Mouse (Mus musculus): Measurements from ENCODE around the gene Rnps1. TPM values are rescaled to one million over a fixed set of nuclear protein-coding genes. Genes with fewer than 3 reads are reported as not detected.

Gene Rnps1
- polyA plus RNA-seq, 1 experiment from 2014 or later: 275 TPM

GRCm38 (mm10) chr17:24429201-24429983 lies 15.0 kb downstream of the Rnps1 start:
- WGBS: 84% methylated on average over 14 of the region's 14 CpGs
- Histone ChIP-seq H3K36me3 (peaks cover 16% of the 10 kb centered on the region), H3K27ac (replicated peaks) (no peak overlapping the region), H3K4me1 (peaks cover 14% of the 10 kb centered on the region), H3K27me3 (no peaks in the 10 kb centered on the region), H3K9ac (no peak overlapping the region), H3K4me3 (replicated peaks) (no peak overlapping the region), H3K9me3 (replicated peaks) (no peaks in the 10 kb centered on the region), H3K4me2 (replicated peaks) (no peak overlapping the region)
- ATAC-seq (ENCODE audit: insufficient number of reproducible peaks, low FRiP score, low TSS enrichment, low read depth): no peak

DNA sequence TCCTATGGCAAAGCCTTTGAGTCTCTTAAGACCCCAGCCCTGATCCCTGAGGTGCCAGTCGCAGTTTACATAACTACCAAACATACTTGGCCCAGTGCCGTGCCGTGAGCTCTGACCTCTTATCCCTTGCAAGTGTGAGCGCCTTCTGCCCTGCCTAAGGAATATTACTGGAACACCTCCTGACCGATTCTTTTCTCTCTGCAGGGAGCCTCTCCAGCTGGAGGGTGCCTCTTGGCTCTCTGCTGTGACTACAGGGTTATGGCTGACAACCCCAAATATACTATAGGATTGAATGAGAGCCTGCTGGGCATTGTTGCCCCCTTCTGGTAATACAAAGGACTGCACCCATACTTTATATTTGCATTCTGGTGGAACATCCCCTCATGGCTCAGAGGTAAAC lies 22.7 kb downstream of the Rnps1 start:
- H3K36me3 ChIP-seq: peaks cover 48% of the 10 kb centered on the region
- WGBS: 72% methylated on average over 5 of the region's 5 CpGs

GRCm38 (mm10) chr17:24440377-24440776 lies 26.0 kb downstream of the Rnps1 start:
- Histone ChIP-seq H3K36me3 (peaks cover 55% of the 10 kb centered on the region), H3K27ac (replicated peaks) (no peak overlapping the region)

More for the DNA sequence above, 22.7 kb downstream of the Rnps1 start:
- Histone ChIP-seq H3K9ac (no peak overlapping the region), H3K27ac (replicated peaks) (no peak overlapping the region), H3K4me1 (no peaks in the 10 kb centered on the region), H3K4me2 (replicated peaks) (no peak overlapping the region), H3K9me3 (replicated peaks) (no peaks in the 10 kb centered on the region), H3K27me3 (no peaks in the 10 kb centered on the region), H3K4me3 (replicated peaks) (no peak overlapping the region)
- ATAC-seq (ENCODE audit: insufficient number of reproducible peaks, low FRiP score, low TSS enrichment, low read depth): peak; percentile 29; the same call in 1 of the 2 replicates

GRCm38 (mm10) chr17:24441148-24441547 lies 26.8 kb downstream of the Rnps1 start:
- Histone ChIP-seq H3K4me3 (replicated peaks) (no peak overlapping the region), H3K36me3 (peaks cover 63% of the 10 kb centered on the region), H3K27me3 (no peaks in the 10 kb centered on the region), H3K9ac (no peak overlapping the region), H3K27ac (replicated peaks) (no peak overlapping the region), H3K9me3 (replicated peaks) (no peaks in the 10 kb centered on the region), H3K4me2 (replicated peaks) (no peak overlapping the region), H3K4me1 (no peaks in the 10 kb centered on the region)
- WGBS: 61% methylated on average over 2 of the region's 2 CpGs
- ATAC-seq (ENCODE audit: insufficient number of reproducible peaks, low FRiP score, low TSS enrichment, low read depth): no peak

More at GRCm38 (mm10) chr17:24440377-24440776, 26.0 kb downstream of the Rnps1 start:
- Histone ChIP-seq H3K4me3 (replicated peaks) (no peak overlapping the region), H3K9ac (no peak overlapping the region), H3K4me2 (replicated peaks) (no peak overlapping the region), H3K27me3 (no peaks in the 10 kb centered on the region), H3K9me3 (replicated peaks) (no peaks in the 10 kb centered on the region), H3K4me1 (no peaks in the 10 kb centered on the region)
- WGBS: 86% methylated on average over 8 of the region's 8 CpGs
- no peak for ATAC-seq (ENCODE audit: insufficient number of reproducible peaks, low FRiP score, low TSS enrichment, low read depth)

GRCm38 (mm10) chr17:24442107-24442506 lies 27.7 kb downstream of the Rnps1 start:
- peaks cover 73% of the 10 kb centered on the region for H3K36me3 ChIP-seq
- H3K9me3 ChIP-seq (replicated peaks): no peaks in the 10 kb centered on the region

DNA sequence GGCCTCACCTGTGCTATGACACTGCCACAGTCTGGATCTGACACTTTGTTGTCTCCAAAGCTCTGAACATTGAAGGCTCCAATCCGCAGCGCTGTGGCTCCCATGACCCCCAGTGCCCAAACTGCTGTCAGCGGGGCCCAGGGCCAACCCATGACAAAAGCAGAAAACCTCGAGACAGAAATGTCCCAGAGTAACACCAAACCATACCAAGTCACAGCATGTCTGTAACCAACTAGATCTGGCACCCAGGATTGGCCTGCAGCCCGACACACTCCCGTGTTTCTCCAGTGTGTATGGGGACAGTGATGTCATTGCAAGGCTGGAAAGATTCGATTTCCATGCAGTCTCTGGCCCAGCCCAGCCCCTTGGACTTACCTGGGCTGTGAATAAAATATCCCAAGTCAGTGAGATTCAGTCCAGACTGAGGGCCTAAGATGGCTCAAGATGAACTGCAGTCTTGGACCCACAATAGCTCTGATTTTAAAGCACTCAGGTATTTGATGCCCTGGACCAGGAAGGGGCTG lies 28.3 kb downstream of the Rnps1 start, which contains the start of gene Dnase1l2:
Gene Dnase1l2, minus strand, starts transcription at position 474 of the 524 bp plus-strand sequence.
- H3K4me1 ChIP-seq: no peaks in the 10 kb centered on the region
- H3K27me3 ChIP-seq: no peaks in the 10 kb centered on the region
- H3K9me3 ChIP-seq (replicated peaks): no peaks in the 10 kb centered on the region
- H3K27ac ChIP-seq (replicated peaks): peak within 1 kb of the TSS; percentile 55; the same call in 1 of the 2 replicates
- no peak within 1 kb of the TSS for H3K4me2 ChIP-seq (replicated peaks)
- H3K36me3 ChIP-seq: peaks cover 78% of the 10 kb centered on the region
- no peak within 1 kb of the TSS for H3K4me3 ChIP-seq (replicated peaks)
- WGBS: 58% methylated on average over 7 of the region's 7 CpGs
- no peak for ATAC-seq (ENCODE audit: insufficient number of reproducible peaks, low FRiP score, low TSS enrichment, low read depth)
- no peak within 1 kb of the TSS for H3K9ac ChIP-seq

More at GRCm38 (mm10) chr17:24442107-24442506, 27.7 kb downstream of the Rnps1 start:
- Histone ChIP-seq H3K4me1 (no peaks in the 10 kb centered on the region), H3K4me3 (replicated peaks) (no peak overlapping the region), H3K9ac (no peak overlapping the region), H3K27ac (replicated peaks) (no peak overlapping the region), H3K4me2 (replicated peaks) (no peak overlapping the region), H3K27me3 (no peaks in the 10 kb centered on the region)
- WGBS: 86% methylated on average over 14 of the region's 14 CpGs
- no peak for ATAC-seq (ENCODE audit: insufficient number of reproducible peaks, low FRiP score, low TSS enrichment, low read depth)

- Histone ChIP-seq H3K4me3 (replicated peaks) (no peak overlapping the region), H3K36me3 (peaks cover 81% of the 10 kb centered on the region)
- ATAC-seq (ENCODE audit: insufficient number of reproducible peaks, low FRiP score, low TSS enrichment, low read depth): no peak
These were observed 29.0 kb downstream of the Rnps1 start for GRCm38 (mm10) chr17:24443409-24443808.

GRCm38 (mm10) chr17:24446590-24446989 lies 32.2 kb downstream of the Rnps1 start:
- ATAC-seq (ENCODE audit: insufficient number of reproducible peaks, low FRiP score, low TSS enrichment, low read depth): no peak
- Histone ChIP-seq H3K4me2 (replicated peaks) (no peak overlapping the region), H3K27ac (replicated peaks) (no peak overlapping the region), H3K9me3 (replicated peaks) (no peaks in the 10 kb centered on the region), H3K4me1 (no peaks in the 10 kb centered on the region), H3K9ac (no peak overlapping the region), H3K4me3 (replicated peaks) (no peak overlapping the region), H3K27me3 (no peaks in the 10 kb centered on the region), H3K36me3 (peaks cover 81% of the 10 kb centered on the region)
- WGBS: 90% methylated on average over 8 of the region's 8 CpGs

More at GRCm38 (mm10) chr17:24443409-24443808, 29.0 kb downstream of the Rnps1 start:
- H3K4me1 ChIP-seq: no peaks in the 10 kb centered on the region
- WGBS: 66% methylated on average over 4 of the region's 4 CpGs
- peak overlapping the region; percentile 55; the same call in 1 of the 2 replicates for H3K27ac ChIP-seq (replicated peaks)
- H3K9me3 ChIP-seq (replicated peaks): no peaks in the 10 kb centered on the region
- H3K9ac ChIP-seq: no peak overlapping the region
- H3K27me3 ChIP-seq: no peaks in the 10 kb centered on the region
- H3K4me2 ChIP-seq (replicated peaks): no peak overlapping the region

DNA sequence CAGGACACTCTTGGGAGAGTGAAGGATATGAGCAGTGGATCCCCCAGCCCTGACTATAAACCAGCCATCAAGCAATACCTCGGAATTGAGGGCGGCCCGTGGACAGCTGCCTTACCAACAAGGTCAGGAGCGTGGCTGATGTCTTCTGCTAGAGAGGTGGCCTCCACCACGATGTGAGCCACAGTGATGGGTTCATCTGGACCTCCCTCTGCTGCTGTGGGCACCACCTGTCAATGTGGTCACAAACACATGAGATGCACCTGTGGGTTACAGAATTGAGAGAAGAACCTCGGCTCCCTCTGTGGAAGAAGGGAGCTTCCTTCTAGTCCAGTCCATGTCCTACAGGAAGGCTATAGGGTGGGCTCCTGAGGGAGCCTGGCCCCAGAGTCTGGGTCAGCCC lies 35.1 kb downstream of the Rnps1 start:
- no peaks in the 10 kb centered on the region for H3K27me3 ChIP-seq
- WGBS: 93% methylated on average over 6 of the region's 6 CpGs
- H3K36me3 ChIP-seq: peaks cover 72% of the 10 kb centered on the region
- H3K4me2 ChIP-seq (replicated peaks): no peak overlapping the region
- no peak overlapping the region for H3K4me3 ChIP-seq (replicated peaks)
- H3K9ac ChIP-seq: no peak overlapping the region
- H3K27ac ChIP-seq (replicated peaks): no peak overlapping the region
- ATAC-seq (ENCODE audit: insufficient number of reproducible peaks, low FRiP score, low TSS enrichment, low read depth): no peak
- peaks cover 12% of the 10 kb centered on the region; the same call in 1 of the 2 replicates for H3K4me1 ChIP-seq
- H3K9me3 ChIP-seq (replicated peaks): no peaks in the 10 kb centered on the region

- Histone ChIP-seq H3K27me3 (no peaks in the 10 kb centered on the region), H3K9ac (no peak overlapping the region), H3K36me3 (peaks cover 55% of the 10 kb centered on the region), H3K4me2 (replicated peaks) (no peak overlapping the region), H3K4me3 (replicated peaks) (no peak overlapping the region), H3K27ac (replicated peaks) (no peak overlapping the region), H3K9me3 (replicated peaks) (no peaks in the 10 kb centered on the region), H3K4me1 (peaks cover 18% of the 10 kb centered on the region; the same call in 1 of the 2 replicates)
- WGBS: 96% methylated on average over 6 of the region's 6 CpGs
- ATAC-seq (ENCODE audit: insufficient number of reproducible peaks, low FRiP score, low TSS enrichment, low read depth): no peak
These were observed 36.9 kb downstream of the Rnps1 start for GRCm38 (mm10) chr17:24451220-24451619.

GRCm38 (mm10) chr17:24453372-24453771 lies 39.0 kb downstream of the Rnps1 start:
- Histone ChIP-seq H3K9ac (no peak overlapping the region), H3K27ac (replicated peaks) (no peak overlapping the region), H3K4me2 (replicated peaks) (peak overlapping the region; percentile 64), H3K4me1 (peaks cover 18% of the 10 kb centered on the region; the same call in 1 of the 2 replicates), H3K36me3 (peaks cover 33% of the 10 kb centered on the region), H3K4me3 (replicated peaks) (no peak overlapping the region; the same call in 1 of the 2 replicates), H3K9me3 (replicated peaks) (no peaks in the 10 kb centered on the region), H3K27me3 (no peaks in the 10 kb centered on the region)
- 84% methylated on average over 2 of the region's 2 CpGs for WGBS
- ATAC-seq (ENCODE audit: insufficient number of reproducible peaks, low FRiP score, low TSS enrichment, low read depth): no peak

Measured in embryonic facial prominence, embryonic 15.5 days (tissue).